Mouse (Mus musculus): ENCODE measurements around the gene Tm7sf2. TPM values are rescaled to one million over a fixed set of nuclear protein-coding genes. Genes with fewer than 3 reads are reported as not detected.

Gene Tm7sf2
- polyA plus RNA-seq, 3 experiments from 2014 or later, result 5.6 to 7.2 (median 6.9) TPM

- ATAC-seq, result no peak
These were observed 28.2 kb downstream of the Tm7sf2 start for GRCm38 (mm10) chr19:6040002-6040401.

- no peak for ATAC-seq
These were observed 29.8 kb downstream of the Tm7sf2 start for GRCm38 (mm10) chr19:6038326-6038725.

DNA sequence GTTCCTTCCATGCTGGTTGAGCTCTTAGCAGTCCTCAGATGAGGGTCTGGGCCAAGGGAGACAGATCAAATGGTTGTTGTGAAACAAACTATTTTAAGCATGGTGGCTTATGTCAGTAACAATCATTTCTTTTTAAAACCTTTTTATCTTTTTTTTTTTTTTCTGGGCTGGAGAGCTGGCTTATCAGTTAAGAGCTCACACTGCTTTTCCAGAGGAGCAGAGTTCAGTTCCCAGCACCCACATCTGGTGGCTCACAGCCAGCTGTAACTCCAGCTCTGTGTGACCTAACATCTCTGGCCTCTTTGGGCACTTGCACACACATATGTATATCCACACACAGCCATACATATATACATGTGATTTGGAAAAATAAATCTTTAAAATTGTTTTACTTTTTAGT lies 30.5 kb downstream of the Tm7sf2 start:
- no peak for ATAC-seq

DNA sequence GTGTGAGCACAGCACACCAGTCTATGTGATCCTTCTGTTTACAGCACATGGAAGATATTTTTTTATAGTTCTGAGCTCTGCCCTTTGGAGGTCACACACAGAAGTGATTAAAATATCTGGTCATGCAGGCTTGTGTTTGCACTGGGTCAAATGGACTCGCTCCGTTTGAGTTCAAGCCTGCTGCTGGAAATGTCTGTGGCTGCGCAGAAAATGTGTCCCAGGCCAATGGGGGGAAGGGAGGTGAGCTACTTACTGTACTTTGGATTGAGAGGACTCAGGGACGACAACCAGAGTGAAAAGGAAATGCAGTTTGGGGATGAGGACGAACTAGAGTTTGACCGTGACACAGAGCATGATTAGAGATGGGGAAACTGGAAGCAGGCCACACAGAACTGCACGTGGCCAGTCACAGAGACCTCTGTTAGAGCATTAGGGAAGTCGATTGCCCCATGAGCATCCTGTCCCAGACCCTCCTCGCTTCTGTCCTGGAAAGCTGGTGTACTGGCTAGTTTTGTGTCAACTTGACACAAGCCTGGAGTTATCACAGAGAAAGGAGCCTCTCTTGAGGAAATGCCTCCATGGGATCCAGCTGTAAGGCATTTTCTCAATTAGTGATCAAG lies 32.1 kb downstream of the Tm7sf2 start:
- ATAC-seq, result no peak

DNA sequence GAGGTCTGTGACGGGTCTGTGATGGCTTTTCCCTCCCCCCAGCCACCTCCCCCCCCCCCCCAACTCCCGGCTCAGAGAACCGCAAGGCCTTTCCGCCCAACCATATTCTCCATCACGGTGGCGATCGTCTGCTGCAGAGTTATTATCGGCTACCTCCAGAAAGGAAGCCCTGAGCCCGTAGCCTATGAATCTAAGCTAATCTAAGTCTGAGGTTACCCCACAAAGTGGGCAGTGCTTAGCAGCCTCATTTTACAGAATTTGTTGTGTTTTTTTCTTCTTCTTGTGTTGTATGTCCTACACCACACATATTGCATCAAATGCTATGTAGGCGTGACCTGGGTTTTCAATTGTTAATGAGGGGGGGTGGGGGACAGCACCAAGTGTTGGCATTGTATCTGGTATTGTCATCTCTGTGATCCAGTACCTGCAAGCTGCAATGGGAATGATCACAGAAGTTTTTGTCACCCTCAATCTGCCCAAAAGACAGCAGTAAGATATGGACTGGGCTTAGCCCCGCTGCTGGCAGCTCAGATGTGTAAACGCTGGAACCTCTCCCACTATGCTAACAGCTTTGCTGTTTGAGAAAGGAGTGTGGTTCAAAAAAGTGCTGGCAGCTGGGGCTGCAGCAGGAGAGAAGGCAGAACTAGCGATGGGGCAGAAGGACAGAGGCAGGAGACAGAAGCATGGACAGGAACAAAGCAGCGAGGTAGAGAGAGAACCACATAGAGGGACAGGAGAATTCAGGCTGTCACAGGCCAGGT lies 37.5 kb downstream of the Tm7sf2 start:
- no peak for ATAC-seq

DNA sequence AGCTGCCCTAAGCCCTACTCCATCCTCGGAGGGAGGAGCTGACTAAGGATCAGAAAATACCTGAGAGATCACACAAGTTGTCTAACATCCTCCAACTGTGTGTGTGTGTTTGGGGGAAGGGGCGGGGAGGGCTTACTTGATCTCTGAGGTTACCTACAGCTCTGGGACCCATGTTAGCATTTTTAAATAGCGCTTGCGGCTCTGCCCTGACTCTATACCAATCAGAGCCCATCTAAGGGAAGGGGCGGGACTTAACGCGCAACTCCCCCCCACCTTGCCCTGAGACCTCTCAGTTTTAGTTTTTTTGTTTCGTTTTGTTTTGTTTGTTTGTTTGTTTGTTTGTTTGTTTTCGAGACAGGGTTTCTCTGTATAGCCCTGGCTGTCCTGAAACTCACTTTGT lies 38.7 kb downstream of the Tm7sf2 start:
- no peak for ATAC-seq

DNA sequence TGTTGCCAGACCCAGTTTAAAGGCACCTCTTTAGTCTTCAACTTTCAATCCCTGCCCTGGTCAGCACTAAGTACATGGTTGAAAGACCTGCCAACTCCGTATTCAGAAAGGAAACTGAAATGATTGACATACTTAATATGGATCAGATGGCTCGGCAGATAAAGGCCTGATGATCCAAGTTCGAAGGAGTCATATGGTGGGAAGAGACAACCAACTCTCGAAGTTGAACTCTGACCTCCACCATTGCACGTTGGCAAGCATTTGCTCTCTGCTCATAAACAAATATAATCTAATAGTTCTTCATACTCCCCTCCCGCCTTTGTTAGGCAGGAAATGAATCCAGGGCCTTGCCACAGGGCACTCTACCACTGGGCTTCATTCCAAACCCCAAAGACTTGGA lies 39.2 kb downstream of the Tm7sf2 start:
- ATAC-seq, result no peak

GRCm38 (mm10) chr19:6023930-6024329 lies 44.2 kb downstream of the Tm7sf2 start:
- ATAC-seq, result no peak

- ATAC-seq, result no peak
These were observed 45.1 kb downstream of the Tm7sf2 start for GRCm38 (mm10) chr19:6023059-6023458.

DNA sequence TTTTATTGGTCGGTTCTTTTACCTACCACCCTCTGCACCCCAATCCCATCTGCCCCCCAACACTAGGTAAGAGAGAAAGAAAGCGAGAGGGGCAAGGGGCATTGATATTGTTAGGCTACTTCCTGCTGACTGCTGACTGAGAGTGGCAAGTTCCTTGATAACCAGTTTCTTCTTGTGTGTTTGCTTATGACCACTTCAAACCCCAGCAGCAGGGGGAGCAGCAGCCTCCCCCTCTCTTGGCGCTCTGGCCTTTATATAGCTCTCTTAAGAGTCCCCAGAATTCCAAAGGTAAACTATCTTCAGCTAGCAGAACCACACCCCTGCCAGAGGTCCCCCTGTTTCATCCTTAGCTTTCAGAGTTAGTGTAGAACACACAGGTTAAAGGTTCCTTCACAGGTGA lies 47.9 kb downstream of the Tm7sf2 start:
- ATAC-seq, result no peak

DNA sequence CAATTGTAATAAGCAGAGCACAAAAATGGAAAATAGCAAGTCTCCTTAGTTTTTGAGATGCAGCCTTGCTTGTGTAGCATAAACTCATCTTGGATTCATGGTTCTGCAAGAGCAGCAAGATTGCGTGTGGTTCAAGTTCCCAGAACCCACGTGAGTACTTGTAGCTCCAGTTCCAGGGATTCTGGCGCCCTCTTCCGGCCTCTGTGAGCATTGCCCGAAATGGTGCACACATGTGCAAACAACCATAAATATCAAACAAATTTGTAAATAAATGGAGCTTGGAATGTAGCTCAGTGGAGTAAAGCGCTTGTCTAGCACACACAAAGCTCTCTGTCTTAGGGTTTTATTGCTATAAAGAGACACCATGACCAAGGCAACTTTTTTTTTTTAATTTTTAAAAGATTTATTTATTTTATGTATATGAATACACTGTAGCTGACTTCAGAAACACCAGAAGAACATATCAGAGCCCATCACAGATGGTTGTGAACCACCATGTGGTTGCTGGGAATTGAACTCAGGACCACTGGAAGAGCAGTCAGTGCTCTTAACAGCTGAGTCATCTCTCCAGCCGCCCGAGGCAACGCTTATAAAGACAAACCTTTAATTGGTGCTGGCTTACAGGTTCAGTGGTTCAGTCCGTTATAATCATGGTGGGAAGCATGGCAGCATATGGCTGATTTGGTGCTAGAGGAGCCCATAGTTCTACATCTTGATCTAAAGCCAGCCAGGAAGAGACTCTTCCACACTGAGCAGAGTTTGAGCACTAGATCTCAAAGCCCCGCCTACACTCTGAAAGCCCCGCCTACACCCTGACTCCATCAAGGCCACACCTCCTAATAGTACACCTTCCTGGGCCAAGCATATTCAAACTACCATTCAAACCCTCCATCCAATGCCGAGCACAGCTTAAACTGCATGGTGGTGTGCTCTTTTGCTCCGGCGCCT lies 49.8 kb downstream of the Tm7sf2 start:
- peak; percentile 57 for ATAC-seq

DNA sequence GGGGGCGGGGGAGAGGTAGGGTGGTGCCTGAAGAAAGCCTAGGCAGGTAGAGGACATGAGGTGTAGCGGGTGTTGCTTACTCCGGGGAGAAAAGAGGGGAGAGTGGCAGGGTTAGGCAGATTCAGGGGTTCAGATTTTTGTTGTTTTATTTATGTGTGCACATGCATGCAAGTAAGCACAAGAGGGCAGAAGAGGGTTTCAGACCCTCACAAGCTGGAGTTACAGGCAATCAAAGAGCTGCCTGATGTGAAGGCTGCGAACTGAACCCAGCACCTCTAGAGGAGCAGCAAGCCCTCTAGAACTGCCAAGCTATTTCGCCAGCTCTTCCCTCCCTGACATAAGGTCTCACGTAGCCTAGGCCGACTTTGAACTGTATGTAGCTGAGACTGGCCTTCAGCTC lies 51.6 kb downstream of the Tm7sf2 start:
- no peak for ATAC-seq

GRCm38 (mm10) chr19:6015511-6016315 lies 52.5 kb downstream of the Tm7sf2 start, which contains the start of gene Capn1:
Gene Capn1 (minus strand): TSS chr19:6015897.
- peak; percentile 76 for ATAC-seq

DNA sequence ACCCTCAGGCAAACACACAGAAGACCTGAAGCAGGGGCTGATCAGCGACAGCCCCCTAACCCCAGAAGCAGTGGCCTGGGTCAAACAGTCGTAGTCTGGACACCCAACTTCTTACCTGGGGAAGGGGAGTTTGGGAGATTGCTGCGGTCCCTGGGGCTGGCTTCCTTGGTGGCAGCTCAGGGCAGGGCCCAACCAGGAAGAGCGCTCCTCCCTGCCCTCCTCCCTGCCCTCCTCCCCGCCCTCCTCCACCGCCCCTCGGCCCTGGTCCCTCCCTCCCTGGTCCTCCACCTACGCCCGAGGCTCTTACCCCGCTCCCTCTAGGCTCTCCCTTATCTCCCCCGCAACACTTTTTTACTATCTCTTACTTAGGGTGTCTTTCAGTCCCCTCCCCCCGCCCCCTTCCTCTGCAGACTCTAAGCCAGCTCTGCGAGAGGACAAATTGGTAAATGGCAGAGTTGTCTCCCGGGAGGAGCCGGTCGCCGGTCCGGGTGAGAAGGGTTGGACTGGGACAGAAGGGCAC lies 53.1 kb downstream of the Tm7sf2 start:
- ATAC-seq, result peak; percentile 66

GRCm38 (mm10) chr19:6013691-6014090 lies 54.5 kb downstream of the Tm7sf2 start:
- ATAC-seq, result no peak

Other genes with a start within 250 kb of the Tm7sf2 start
- gene Frmd8, start 193.1 kb downstream of the Tm7sf2 start, polyA plus RNA-seq (2017; shearing (Covaris generic)), result 10 to 100 TPM; 57.3 to 71.3 (median 60.1) TPM
- gene Slc25a45, start 190.6 kb downstream of the Tm7sf2 start, polyA plus RNA-seq (2017; shearing (Covaris generic)), result 10 to 100 TPM; 48.8 to 54.8 (median 54.1) TPM
- gene Tigd3, start 174.2 kb downstream of the Tm7sf2 start, polyA plus RNA-seq (2017; shearing (Covaris generic)), result 1 to 10 TPM in 1 of 3 experiments, under 1 TPM in 2; 0.36 to 1.1 (median 0.66) TPM
- 100 to 1,000 TPM; 157 to 198 (median 189) TPM for gene Dpf2, start 155.4 kb downstream of the Tm7sf2 start, polyA plus RNA-seq (2017; shearing (Covaris generic))
- gene Cdc42ep2, start 143.6 kb downstream of the Tm7sf2 start, polyA plus RNA-seq (2017; shearing (Covaris generic)), result under 1 TPM in 2 of 3 experiments, not detected in 1; 0.32 to 0.52 TPM
- 10 to 100 TPM; 14.2 to 20.4 (median 14.7) TPM for gene Pola2, start 104.2 kb downstream of the Tm7sf2 start, polyA plus RNA-seq (2017; shearing (Covaris generic))
- not detected for gene Slc22a20, start 82.2 kb downstream of the Tm7sf2 start, polyA plus RNA-seq (2017; shearing (Covaris generic))
- 10 to 100 TPM; 41.9 to 48.2 (median 44.7) TPM for gene Capn1, start 52.5 kb downstream of the Tm7sf2 start, polyA plus RNA-seq (2017; shearing (Covaris generic))
- gene Syvn1, start 21.8 kb downstream of the Tm7sf2 start, polyA plus RNA-seq (2017; shearing (Covaris generic)), result 10 to 100 TPM; 12.6 to 16.5 (median 16.2) TPM
- 10 to 100 TPM; 36.6 to 40.3 (median 36.7) TPM for gene Mrpl49, start 10.6 kb downstream of the Tm7sf2 start, polyA plus RNA-seq (2017; shearing (Covaris generic))
- 1,000 to 10,000 TPM; 1,798 to 3,866 (median 2,409) TPM for gene Fau, start 10.5 kb downstream of the Tm7sf2 start, polyA plus RNA-seq (2017; shearing (Covaris generic))
- gene Znhit2, start 7.2 kb downstream of the Tm7sf2 start, polyA plus RNA-seq (2017; shearing (Covaris generic)), result 10 to 100 TPM in 1 of 3 experiments, 1 to 10 TPM in 2; 5.6 to 11.5 (median 9.4) TPM
- gene Vps51, start 8.9 kb upstream of the Tm7sf2 start, polyA plus RNA-seq (2017; shearing (Covaris generic)), result 10 to 100 TPM; 29.3 to 35.6 (median 31.5) TPM
- not detected for gene Tmem262, start 11.7 kb upstream of the Tm7sf2 start, polyA plus RNA-seq (2017; shearing (Covaris generic))
- 1 to 10 TPM in 1 of 3 experiments, under 1 TPM in 1, not detected in 1; 0.77 to 1.1 TPM for gene Gm28374, start 13.9 kb upstream of the Tm7sf2 start, polyA plus RNA-seq (2017; shearing (Covaris generic))
- 10 to 100 TPM; 32.0 to 47.2 (median 36.9) TPM for gene Zfpl1, start 16.6 kb upstream of the Tm7sf2 start, polyA plus RNA-seq (2017; shearing (Covaris generic))
- 10 to 100 TPM in 1 of 3 experiments, 1 to 10 TPM in 2; 2.4 to 24.7 (median 4.4) TPM for gene Cdca5, start 16.6 kb upstream of the Tm7sf2 start, polyA plus RNA-seq (2017; shearing (Covaris generic))
- gene AC131692.1, start 26.0 kb upstream of the Tm7sf2 start, polyA plus RNA-seq (2017; shearing (Covaris generic)), result under 1 TPM in 1 of 3 experiments, not detected in 2; 0.48 TPM
- gene Naaladl1, start 37.4 kb upstream of the Tm7sf2 start, polyA plus RNA-seq (2017; shearing (Covaris generic)), result under 1 TPM in 1 of 3 experiments, not detected in 2; 0.33 TPM
- 1 to 10 TPM; 1.4 to 4.4 (median 3.3) TPM for gene Sac3d1, start 50.3 kb upstream of the Tm7sf2 start, polyA plus RNA-seq (2017; shearing (Covaris generic))
- 10 to 100 TPM; 17.2 to 21.8 (median 20.4) TPM for gene Snx15, start 59.9 kb upstream of the Tm7sf2 start, polyA plus RNA-seq (2017; shearing (Covaris generic))
- gene Batf2, start 72.6 kb upstream of the Tm7sf2 start, polyA plus RNA-seq (2017; shearing (Covaris generic)), result not detected
- 10 to 100 TPM; 14.3 to 31.0 (median 21.9) TPM for gene Arl2, start 73.2 kb upstream of the Tm7sf2 start, polyA plus RNA-seq (2017; shearing (Covaris generic))
- gene Majin, start 116.0 kb upstream of the Tm7sf2 start, polyA plus RNA-seq (2017; shearing (Covaris generic)), result under 1 TPM in 2 of 3 experiments, not detected in 1; 0.55 to 0.79 TPM
- gene Gpha2, start 158.0 kb upstream of the Tm7sf2 start, polyA plus RNA-seq (2017; shearing (Covaris generic)), result not detected
- 1 to 10 TPM; 1.7 to 3.3 (median 2.2) TPM for gene Ppp2r5b, start 167.5 kb upstream of the Tm7sf2 start, polyA plus RNA-seq (2017; shearing (Covaris generic))
- gene Atg2a, start 173.3 kb upstream of the Tm7sf2 start, polyA plus RNA-seq (2017; shearing (Covaris generic)), result 10 to 100 TPM in 2 of 3 experiments, 1 to 10 TPM in 1; 8.1 to 12.6 (median 11.5) TPM
- 10 to 100 TPM; 10.8 to 36.2 (median 11.4) TPM for gene Ehd1, start 208.4 kb upstream of the Tm7sf2 start, polyA plus RNA-seq (2017; shearing (Covaris generic))
- under 1 TPM; 0.15 to 0.36 (median 0.26) TPM for gene Cdc42bpg, start 238.1 kb upstream of the Tm7sf2 start, polyA plus RNA-seq (2017; shearing (Covaris generic))